8 mouse cellular contexts compared by ENCODE assay signal in the genomic region with DNA sequence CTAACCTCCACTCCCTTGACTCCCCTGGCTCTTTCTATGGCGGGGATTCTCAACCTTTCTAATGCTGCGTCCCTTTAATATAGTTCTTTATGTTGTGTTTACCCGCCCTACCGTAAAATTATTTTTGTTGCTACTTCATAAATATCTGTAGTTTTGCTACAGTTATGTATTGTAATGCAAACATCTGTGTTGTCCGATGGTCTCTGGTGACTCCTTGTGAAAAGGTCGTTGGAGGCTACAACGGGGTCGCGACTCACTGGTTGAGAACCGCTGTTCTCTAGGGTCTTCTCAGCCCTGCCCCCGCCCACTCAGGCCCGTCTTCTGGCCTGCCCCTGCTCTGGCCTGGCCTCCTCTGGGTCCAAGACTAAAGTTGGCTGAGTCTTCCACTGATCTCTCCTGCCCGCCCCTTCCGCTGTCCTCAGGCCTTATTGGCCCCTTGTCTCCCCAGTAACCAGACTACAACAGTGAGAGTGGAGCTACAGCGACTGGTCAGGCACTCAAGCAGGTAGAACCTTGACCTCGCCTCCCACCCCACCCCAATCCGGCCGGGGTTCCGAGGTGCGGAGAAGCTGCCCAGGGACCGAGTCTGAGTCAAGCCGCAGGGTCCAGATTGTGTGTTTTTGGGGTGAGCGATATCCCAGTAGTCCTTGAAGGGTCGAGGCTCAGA. TPM values are rescaled to one million over a fixed set of nuclear protein-coding genes. Genes with fewer than 3 reads are reported as not detected.
DNase-seq lines count a peak whose midpoint lies in the region; ATAC-seq and TF ChIP-seq lines count a peak whose summit lies in the region.

TSS of gene Ccdc114 (plus strand) at position 311 of the 667 bp plus-strand sequence.

- no peaks in the 10 kb centered on the region for H3K27me3 ChIP-seq in heart, postnatal 0 days (ENCODE audit: control insufficient read depth, insufficient read depth, low read length)

- WGBS in heart, postnatal 0 days, result 5% methylated on average over 24 of the region's 24 CpGs

- peak within 1 kb of the TSS; percentile 65 for H3K4me2 ChIP-seq in heart, postnatal 0 days (ENCODE audit: low read depth, low read length)

- H3K4me3 ChIP-seq in heart, postnatal 0 days (ENCODE audit: low read depth, low read length), result peak within 1 kb of the TSS; percentile 51

- H3K27ac ChIP-seq in heart, postnatal 0 days (ENCODE audit: low read depth), result peak within 1 kb of the TSS; percentile 90

- TF ChIP-seq EP300 in heart, postnatal 0 days (IDR thresholded peaks at IDR 0.05; ENCODE audit: low read depth), result no peak

- H3K4me1 ChIP-seq in heart, postnatal 0 days (ENCODE audit: control insufficient read depth, insufficient read depth), result no peaks in the 10 kb centered on the region

- H3K9me3 ChIP-seq in heart, postnatal 0 days (replicated peaks; ENCODE audit: control insufficient read depth, low read length), result no peaks in the 10 kb centered on the region

- H3K9ac ChIP-seq in heart, postnatal 0 days (replicated peaks; ENCODE audit: low read depth, low read length), result peak within 1 kb of the TSS; percentile 28; the same call in 1 of the 2 replicates

- DNase-seq in ES-CJ7 (ENCODE audit: low read depth, low spot score), result peak; percentile 84
- peak; percentile 89 to 90 for DNase-seq in adrenal gland, postnatal 36 days
- DNase-seq in heart, postnatal 0 days (ENCODE audit: low spot score), result peak; percentile 90
- DNase-seq in kidney, postnatal 25 days, result peak; percentile 86 to 95
- peak; percentile 85 for DNase-seq in lung, postnatal 25 days (ENCODE audit: low spot score)
- DNase-seq in ovary, postnatal 14 days (ENCODE audit: low spot score), result peak; percentile 70

- 0 out of 2 replicates have a peak, but pooled peaks cover 3% of the 10 kb centered on the region for H3K36me3 ChIP-seq in heart, postnatal 0 days (replicated peaks; ENCODE audit: control insufficient read depth, insufficient read depth, low read length)

- TF ChIP-seq CTCF in heart, postnatal 0 days (IDR thresholded peaks at IDR 0.05; ENCODE audit: low read depth), result no peak

- peak; percentile 55 for ATAC-seq in erythroid progenitor cell, adult 5-6 weeks (replicated peaks; ENCODE audit: low FRiP score, poor library complexity, severe bottlenecking)
- peak; percentile 80 for ATAC-seq in heart, postnatal 0 days (ENCODE audit: insufficient read depth, low read depth)
- ATAC-seq in activated CD4-positive, CD25-positive, alpha-beta regulatory T cell, adult 4 months, result no peak

RNA-seq across cellular contexts. Expression of gene Ccdc114, which starts in this region (rescaled TPM):
- total RNA-seq in adrenal gland, postnatal 36 days (2021), result 10 to 100 TPM; 31.8 to 38.9 TPM
- not detected in 2 replicates for total RNA-seq in erythroid progenitor cell, adult 5-6 weeks (2015; ENCODE audit: low replicate concordance)
- 2.6 TPM in 1 of 2 replicates, not detected in the other for total RNA-seq in erythroid progenitor cell, adult 5-6 weeks (2017; ENCODE audit: low replicate concordance)
- total RNA-seq in heart, postnatal 0 days (2014; rRNA removed; ENCODE audit: low replicate concordance), result 1.2 and 1.7 TPM in 2 replicates
- polyA plus RNA-seq in heart, postnatal 0 days (2015; fragmentation: Nextera tagmentation; extraction: Ambion mirVana), result 2.2 and 2.9 TPM in 2 replicates
- polyA plus RNA-seq in activated CD4-positive, CD25-positive, alpha-beta regulatory T cell, adult 4 months (2017; shearing (Covaris generic)), result 1 to 10 TPM in 1 of 2 experiments, under 1 TPM in 1; 0.96 to 2.2 TPM

Comparison
In these comparisons a context has a peak if more than half of its experiments do, and no peak if none do; other contexts are left out.
1. RNA of gene Ccdc114 (total RNA-seq): 31.8 to 38.9 TPM in adrenal gland, postnatal 36 days; 1.2 to 1.7 TPM in heart, postnatal 0 days and 2.6 TPM in erythroid progenitor cell, adult 5-6 weeks; every median in the first group is over 4 times any median in the second.
2. Peak in every context shown above with its lines, with median percentiles within 50 percentile points of each other: DNase-seq.